Mouse (Mus musculus) bone marrow, adult 2 months (tissue): ENCODE data around the gene Col5a1.

Source experiments
- CTCF ChIP-seq: fragments of 200-500 bp; IDR thresholded peaks from 2 replicates; pipeline ENCODE4 v1.5.1; 2011; ENCODE audit warnings: low read length, control low read depth; ENCODE audit not compliant: control insufficient read depth, insufficient read depth
- POLR2A ChIP-seq: fragments of 200-500 bp; IDR thresholded peaks from 2 replicates; pipeline ENCODE4 v1.6.1; 2011; ENCODE audit warnings: low read depth, mild to moderate bottlenecking, control low read depth, low read length, borderline replicate concordance; ENCODE audit not compliant: control insufficient read depth

GRCm38 (mm10) chr2:27897161-27897560 is 10.9 kb downstream of the Col5a1 start:
- no peak for TF ChIP-seq CTCF
- no peak for TF ChIP-seq POLR2A
